Mouse (Mus musculus) lung, postnatal 36 days (tissue): ENCODE data around the gene Olfr1033.
"Not testable (repeated sequence)": the region's sequence is repeated elsewhere in the genome, so short reads cannot be mapped to it uniquely, and the experiment has no call there.

Source experiments
- DNase-seq: peaks from one replicate; pipeline ENCODE4 v3.0.0; 2022; ENCODE audit warnings: mixed read lengths

The Olfr1033 gene

GRCm38 (mm10) chr2:86020406-86020805 is at the start of gene Olfr1033:
Gene Olfr1033 (plus strand): TSS chr2:86020633.
- DNase-seq = peak; percentile 1

GRCm38 (mm10) chr2:85973595-85973994 is 46.8 kb upstream of the Olfr1033 start, which contains the start of gene Olfr1029:
Gene Olfr1029 (plus strand): TSS chr2:85973895.
- no peak for DNase-seq

GRCm38 (mm10) chr2:85978976-85979375 is 41.5 kb upstream of the Olfr1033 start, which contains the start of gene Olfr1030:
Gene Olfr1030 (plus strand): TSS chr2:85979276.
- no peak for DNase-seq

GRCm38 (mm10) chr2:85990004-85990403 is 30.4 kb upstream of the Olfr1033 start, which contains the start of gene Olfr1031:
Gene Olfr1031 (plus strand): TSS chr2:85990304.
- DNase-seq = no peak

GRCm38 (mm10) chr2:86005240-86005639 is 15.2 kb upstream of the Olfr1033 start, which contains the start of gene Olfr1032:
Gene Olfr1032 (plus strand): TSS chr2:86005540.
- no peak for DNase-seq

- not testable (repeated sequence) for DNase-seq
Measured at GRCm38 (mm10) chr2:86021518-86021917, 1.1 kb downstream of the Olfr1033 start.

GRCm38 (mm10) chr2:86045561-86045960 is 25.1 kb downstream of the Olfr1033 start, which contains the start of gene Olfr1034:
Gene Olfr1034 (plus strand): TSS chr2:86045861.
- DNase-seq = no peak

- DNase-seq = not testable (repeated sequence)
Measured at GRCm38 (mm10) chr2:86050777-86051176, 30.3 kb downstream of the Olfr1033 start.

GRCm38 (mm10) chr2:86063766-86064165 is 43.3 kb downstream of the Olfr1033 start:
- not testable (repeated sequence) for DNase-seq

- no peak for DNase-seq
Measured at GRCm38 (mm10) chr2:86070189-86070588, 49.8 kb downstream of the Olfr1033 start.

- not testable (repeated sequence) for DNase-seq
Measured at GRCm38 (mm10) chr2:86073692-86074091, 53.3 kb downstream of the Olfr1033 start, which contains the start of gene Olfr1036. Gene Olfr1036 (plus strand): TSS chr2:86073992.

GRCm38 (mm10) chr2:86080478-86080877 is 60.0 kb downstream of the Olfr1033 start:
- not testable (repeated sequence) for DNase-seq

- DNase-seq = no peak
Measured at GRCm38 (mm10) chr2:86087285-86087684, 66.9 kb downstream of the Olfr1033 start, which contains the start of gene Olfr1037. Gene Olfr1037 (minus strand): TSS chr2:86087385.
